Mouse (Mus musculus) layer of hippocampus, postnatal 25 days (tissue): Measurements from ENCODE around the gene St3gal6. TPM values are rescaled to one million over a fixed set of nuclear protein-coding genes. Genes with fewer than 3 reads are reported as not detected.

Experiments
- DNase-seq, 2 experiments: peaks; one replicate each; pipeline ENCODE4 v3.0.0; 2022; ENCODE audit warnings: mixed read lengths in 2 of 2, low spot score in 1 of 2; ENCODE audit errors: extremely low spot score in 1 of 2
- total RNA-seq, 2 experiments: library from RNA; stranded (reverse); gene quantifications; 2 replicates each; pipeline ENCODE4 v1.2.3; 2021

St3gal6 gene
- total RNA-seq, 2 experiments from 2014 or later: 9.9 to 15.9 TPM

DNA sequence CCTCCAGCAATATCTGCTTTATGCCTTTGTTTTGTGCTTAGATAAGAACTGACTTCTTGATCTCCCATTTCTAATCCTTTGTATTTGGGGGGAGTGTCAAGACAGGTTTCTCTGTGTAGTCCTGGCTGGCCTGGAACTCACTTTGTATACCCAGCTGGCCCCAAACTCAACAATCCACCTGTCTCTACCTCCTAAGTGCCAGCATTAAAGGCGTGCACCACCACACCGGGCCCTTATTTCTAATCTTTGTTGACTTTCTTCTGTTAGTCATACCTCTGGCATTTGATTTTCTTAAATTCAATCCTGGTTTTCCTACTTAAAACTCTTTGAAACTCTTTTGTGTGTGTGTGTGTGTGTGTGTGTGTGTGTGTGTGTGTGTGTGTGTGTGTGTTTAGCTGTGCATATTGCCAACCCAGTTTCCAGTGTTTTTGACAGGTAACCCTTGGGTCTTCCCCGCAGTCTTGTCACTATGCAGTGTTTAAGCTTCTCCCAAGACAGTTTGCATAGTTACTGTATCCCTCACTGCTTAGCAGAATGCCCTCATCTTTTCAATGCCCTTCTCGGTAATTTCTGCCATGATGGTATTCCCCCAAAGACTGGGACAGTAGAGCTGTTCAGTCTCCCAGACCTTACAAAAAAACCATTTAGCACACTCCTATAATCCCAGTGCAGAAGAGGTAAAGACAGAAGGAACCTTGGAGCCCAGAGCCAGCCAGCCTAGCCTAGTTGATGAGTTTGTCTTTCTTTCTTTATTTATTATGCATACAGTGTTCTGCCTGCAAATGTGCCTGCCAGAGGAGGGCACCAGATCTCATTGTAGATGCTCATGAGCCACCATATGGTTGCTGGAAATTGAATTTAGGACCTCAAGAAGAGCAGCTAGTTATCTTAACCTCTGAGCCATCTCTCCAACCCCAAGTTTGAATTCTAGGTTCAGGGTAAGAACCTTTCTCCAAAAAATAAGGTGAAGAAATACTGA is 77.5 kb downstream of the St3gal6 start:
- DNase-seq: no peak

DNA sequence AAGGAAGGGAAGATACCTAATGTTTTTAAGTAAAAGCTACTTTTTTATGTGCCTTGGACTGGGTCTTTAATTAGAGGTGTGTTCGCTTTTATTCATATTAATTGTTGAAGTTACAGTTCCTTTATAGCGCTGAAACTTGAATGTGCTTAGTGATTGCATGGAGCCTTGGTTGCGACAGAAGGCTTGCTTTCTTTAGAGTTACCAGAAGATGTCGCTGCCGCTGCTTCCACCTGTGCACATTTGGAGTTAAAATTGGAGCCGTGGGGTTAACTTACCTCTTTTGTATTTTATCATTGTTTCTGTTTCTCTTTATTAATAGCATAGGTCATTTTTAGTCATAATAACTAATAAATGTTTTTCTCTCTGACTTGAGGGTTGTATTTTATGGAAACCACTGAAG is 79.3 kb downstream of the St3gal6 start:
- DNase-seq: no peak

DNA sequence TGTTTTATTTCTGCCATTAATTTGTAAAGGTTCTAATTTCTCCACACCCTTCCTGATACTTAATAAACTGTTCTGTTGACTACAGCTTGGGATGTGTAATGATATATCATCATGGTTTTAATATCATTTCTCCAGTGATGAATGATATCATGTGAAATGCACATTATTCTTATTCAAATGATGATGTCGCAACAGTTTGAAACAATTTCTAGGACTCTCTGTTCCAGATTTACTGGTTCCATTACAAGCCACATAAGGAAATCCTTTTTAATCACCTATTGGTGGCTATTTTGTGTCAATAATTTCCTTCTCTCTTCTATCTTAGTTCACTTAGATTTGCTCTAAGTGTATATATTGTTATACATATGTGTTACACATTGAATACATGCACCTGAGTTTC is 91.7 kb downstream of the St3gal6 start:
- no peak for DNase-seq

DNA sequence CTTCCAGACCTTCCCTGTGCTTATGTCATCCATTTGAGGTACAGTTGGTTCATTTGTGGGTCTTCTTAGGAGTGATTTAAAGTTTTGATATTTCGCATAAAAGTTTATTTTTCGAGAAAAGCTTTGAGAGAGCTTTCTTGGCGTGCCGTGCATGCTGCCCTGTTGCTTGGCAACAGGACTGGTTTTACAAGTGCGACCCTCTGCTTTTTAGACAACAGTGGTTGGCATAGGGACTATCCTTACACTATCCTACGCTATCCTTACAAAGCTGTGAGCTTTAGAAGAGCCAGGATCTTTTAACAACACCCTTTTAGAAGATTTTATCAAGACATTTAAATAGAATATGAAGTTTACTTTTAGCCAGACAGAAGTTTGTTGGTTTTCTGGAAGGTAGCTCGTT is 93.8 kb downstream of the St3gal6 start:
- no peak for DNase-seq

DNA sequence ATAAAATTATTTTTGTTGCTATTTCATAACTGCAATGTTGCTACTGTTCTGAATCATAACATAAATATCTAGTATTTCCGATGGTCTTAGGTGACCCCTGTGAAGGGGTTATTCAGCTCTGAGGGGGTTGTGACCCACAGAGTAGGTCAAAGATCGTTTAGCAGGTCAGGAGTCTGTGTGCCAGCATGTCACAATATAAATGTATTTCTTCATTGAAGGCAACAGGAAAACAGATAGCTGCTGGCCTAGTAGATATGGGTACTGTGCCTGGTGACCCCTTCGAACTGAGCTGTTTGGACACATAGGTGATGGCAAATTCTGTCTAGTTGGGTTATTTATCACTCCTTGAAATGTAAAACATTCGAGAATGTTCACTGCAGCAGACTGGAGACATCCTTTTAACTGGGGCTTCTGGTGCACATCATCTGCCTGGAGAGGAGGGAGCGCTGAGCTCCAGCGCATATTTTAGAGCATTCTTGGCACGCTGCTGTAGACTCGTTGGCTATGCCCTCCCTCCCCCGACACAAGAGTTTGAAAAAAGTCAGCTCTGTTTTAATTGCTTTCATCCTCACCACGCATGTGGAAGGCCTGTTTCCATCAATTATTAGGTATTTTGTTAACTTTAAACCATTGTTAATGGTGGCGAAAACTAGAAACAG is 102.2 kb downstream of the St3gal6 start:
- DNase-seq: no peak

Other genes starting within 250 kb of the St3gal6 start
- gene Dcbld2, start 115.8 kb downstream of the St3gal6 start, total RNA-seq: 10 to 100 TPM; 12.6 to 12.9 TPM
- gene Gm813, start 92.7 kb upstream of the St3gal6 start, total RNA-seq: not detected
- not detected for gene E330017A01Rik, start 114.5 kb upstream of the St3gal6 start, total RNA-seq
- 10 to 100 TPM; 52.1 to 53.7 TPM for gene Cpox, start 146.0 kb upstream of the St3gal6 start, total RNA-seq
- gene Gpr15, start 194.8 kb upstream of the St3gal6 start, total RNA-seq: not detected
- 100 to 1,000 TPM in 1 of 2 experiments, 10 to 100 TPM in 1; 82.0 to 100 TPM for gene Cldnd1, start 203.7 kb upstream of the St3gal6 start, total RNA-seq
- not detected for gene Olfr172, start 238.9 kb upstream of the St3gal6 start, total RNA-seq